Mouse (Mus musculus): ENCODE results near the gene Slc1a7. TPM values are rescaled to one million over a fixed set of nuclear protein-coding genes. Genes with fewer than 3 reads are reported as not detected.
A peak's percentile ranks its signal among the peaks of the same experiment; 100 is the strongest.

Gene Slc1a7
- polyA plus RNA-seq, 1 experiment from 2014 or later, result 0.15 TPM

DNA sequence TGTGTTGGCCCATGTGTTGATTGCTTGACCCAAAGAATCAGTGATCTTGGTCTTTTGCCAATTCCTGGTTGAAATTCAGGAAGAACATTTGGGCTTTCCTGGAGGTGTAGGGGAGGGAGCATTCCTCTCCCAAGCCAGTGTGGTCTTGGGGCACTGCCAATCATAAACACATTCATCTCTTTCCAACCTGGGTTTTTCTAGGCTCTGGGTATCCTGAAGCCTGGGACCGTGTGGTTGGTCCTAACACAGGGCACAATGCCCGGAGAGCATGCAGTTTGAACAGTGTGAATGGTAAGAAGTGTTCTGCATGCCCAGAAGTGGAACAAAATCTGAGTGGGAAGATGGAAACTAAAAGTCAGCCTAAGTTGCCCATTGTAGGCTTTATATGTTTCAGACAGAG is 30.0 kb upstream of the Slc1a7 start:
- no peaks in the 10 kb centered on the region for H3K36me3 ChIP-seq
- no peak overlapping the region for H3K4me2 ChIP-seq (replicated peaks)
- H3K4me3 ChIP-seq (replicated peaks), result no peak overlapping the region
- H3K27me3 ChIP-seq (replicated peaks), result no peaks in the 10 kb centered on the region
- ATAC-seq, result no peak
- H3K27ac ChIP-seq, result peak overlapping the region; percentile 49
- H3K9ac ChIP-seq, result no peak overlapping the region
- no peaks in the 10 kb centered on the region for H3K9me3 ChIP-seq
- H3K4me1 ChIP-seq (replicated peaks), result 0 out of 2 replicates have a peak, but pooled peaks cover 3% of the 10 kb centered on the region
- WGBS, result 80% methylated on average over 2 of the region's 2 CpGs

DNA sequence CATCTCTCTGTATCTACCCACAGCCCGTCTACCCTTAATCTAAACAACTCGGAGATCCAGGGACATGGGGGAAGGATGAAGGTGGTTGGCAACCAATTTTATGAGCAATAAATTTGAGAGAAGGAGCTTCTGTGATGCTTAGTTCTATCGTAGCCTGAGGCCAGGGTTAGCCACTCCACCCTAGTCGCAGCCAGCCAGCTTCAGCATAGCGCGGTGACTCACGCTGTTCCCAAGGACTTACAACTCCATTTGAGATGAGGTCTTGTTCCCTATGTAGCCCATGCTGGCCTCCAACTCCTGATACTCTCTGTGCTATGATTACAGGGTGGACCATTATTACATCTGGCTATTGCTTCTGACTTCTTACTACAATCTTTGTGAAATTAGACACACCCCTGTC is 25.4 kb upstream of the Slc1a7 start:
- no peak overlapping the region for H3K9ac ChIP-seq
- 74% methylated on average over 7 of the region's 7 CpGs for WGBS
- ATAC-seq, result no peak
- H3K9me3 ChIP-seq, result no peaks in the 10 kb centered on the region
- H3K27me3 ChIP-seq (replicated peaks), result no peaks in the 10 kb centered on the region
- H3K4me3 ChIP-seq (replicated peaks), result no peak overlapping the region
- H3K4me1 ChIP-seq (replicated peaks), result 0 out of 2 replicates have a peak, but pooled peaks cover 3% of the 10 kb centered on the region
- H3K27ac ChIP-seq, result peak overlapping the region; percentile 55
- no peak overlapping the region for H3K4me2 ChIP-seq (replicated peaks)
- H3K36me3 ChIP-seq, result no peaks in the 10 kb centered on the region

DNA sequence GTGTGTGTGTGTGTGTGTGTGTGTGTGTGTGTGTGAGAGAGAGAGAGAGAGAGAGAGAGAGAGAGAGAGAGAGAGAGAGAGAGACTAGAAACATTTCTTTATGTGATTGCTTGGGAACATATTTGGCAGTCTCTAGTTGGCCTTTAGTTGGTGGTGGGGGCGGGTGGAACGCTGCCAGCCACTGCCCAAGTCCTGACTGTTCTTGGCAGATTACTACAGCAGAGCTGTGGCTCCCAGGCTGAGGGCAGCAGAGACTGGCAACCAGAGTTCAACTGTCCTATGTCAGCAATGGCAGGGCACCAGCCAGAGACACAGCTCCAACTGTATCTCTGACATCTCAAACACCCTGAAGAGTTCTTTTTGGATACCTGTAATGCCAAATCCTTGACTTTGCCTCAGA is 24.0 kb upstream of the Slc1a7 start:
- Histone ChIP-seq H3K4me1 (replicated peaks) (no peaks in the 10 kb centered on the region), H3K9me3 (no peaks in the 10 kb centered on the region), H3K4me2 (replicated peaks) (no peak overlapping the region), H3K27ac (no peak overlapping the region), H3K36me3 (no peaks in the 10 kb centered on the region), H3K9ac (no peak overlapping the region), H3K4me3 (replicated peaks) (no peak overlapping the region), H3K27me3 (replicated peaks) (no peaks in the 10 kb centered on the region)
- no peak for ATAC-seq
- 85% methylated on average over 2 of the region's 2 CpGs for whole genome bisulfite sequencing

DNA sequence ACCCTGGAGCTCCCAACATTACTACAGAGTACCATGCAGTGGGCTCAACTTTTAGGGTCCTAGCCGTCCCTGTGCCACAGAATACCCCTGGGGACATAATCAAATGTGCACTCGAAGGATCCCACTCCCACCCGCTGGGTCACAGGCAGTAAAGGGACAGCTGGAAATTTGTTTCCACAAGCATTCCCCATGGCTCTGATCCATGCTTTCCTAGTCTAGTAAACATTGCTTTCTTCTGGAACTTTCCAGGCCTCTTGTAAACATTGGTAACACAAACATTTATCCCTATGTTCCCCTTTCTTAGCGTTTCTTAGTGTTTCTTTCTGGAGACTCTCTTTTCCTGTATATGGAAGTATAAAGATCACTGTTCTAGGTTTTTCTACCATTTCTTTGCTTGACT is 18.2 kb upstream of the Slc1a7 start:
- Histone ChIP-seq H3K9me3 (no peaks in the 10 kb centered on the region), H3K36me3 (no peaks in the 10 kb centered on the region), H3K4me1 (replicated peaks) (no peaks in the 10 kb centered on the region), H3K27ac (no peak overlapping the region), H3K4me2 (replicated peaks) (no peak overlapping the region), H3K4me3 (replicated peaks) (no peak overlapping the region), H3K27me3 (replicated peaks) (no peaks in the 10 kb centered on the region), H3K9ac (no peak overlapping the region)
- ATAC-seq, result no peak
- 64% methylated on average over 4 of the region's 4 CpGs for WGBS

DNA sequence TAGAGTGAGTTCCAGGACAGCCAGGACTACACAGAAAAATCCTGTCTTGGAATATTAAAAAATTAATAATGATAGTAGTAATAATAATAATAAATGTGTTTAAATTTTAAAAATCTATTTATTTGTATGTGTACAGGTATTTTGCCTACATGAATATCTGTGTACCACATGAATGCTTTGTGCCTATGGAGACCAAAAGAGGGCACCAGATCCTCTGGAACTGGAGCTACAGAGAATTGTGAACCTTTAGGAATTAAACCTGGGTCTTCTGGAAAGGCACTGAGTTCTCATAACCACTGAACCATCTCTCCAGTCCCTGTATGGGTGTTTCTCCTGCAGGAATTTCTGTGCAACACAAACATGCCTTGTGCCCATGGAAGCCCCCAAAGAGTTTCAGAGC is 15.3 kb upstream of the Slc1a7 start:
- H3K9ac ChIP-seq, result no peak overlapping the region
- no peaks in the 10 kb centered on the region for H3K4me1 ChIP-seq (replicated peaks)
- no peaks in the 10 kb centered on the region for H3K36me3 ChIP-seq
- no peak overlapping the region for H3K27ac ChIP-seq
- no peaks in the 10 kb centered on the region for H3K9me3 ChIP-seq
- no peak overlapping the region for H3K4me3 ChIP-seq (replicated peaks)
- H3K27me3 ChIP-seq (replicated peaks), result no peaks in the 10 kb centered on the region
- H3K4me2 ChIP-seq (replicated peaks), result no peak overlapping the region
- ATAC-seq, result no peak

DNA sequence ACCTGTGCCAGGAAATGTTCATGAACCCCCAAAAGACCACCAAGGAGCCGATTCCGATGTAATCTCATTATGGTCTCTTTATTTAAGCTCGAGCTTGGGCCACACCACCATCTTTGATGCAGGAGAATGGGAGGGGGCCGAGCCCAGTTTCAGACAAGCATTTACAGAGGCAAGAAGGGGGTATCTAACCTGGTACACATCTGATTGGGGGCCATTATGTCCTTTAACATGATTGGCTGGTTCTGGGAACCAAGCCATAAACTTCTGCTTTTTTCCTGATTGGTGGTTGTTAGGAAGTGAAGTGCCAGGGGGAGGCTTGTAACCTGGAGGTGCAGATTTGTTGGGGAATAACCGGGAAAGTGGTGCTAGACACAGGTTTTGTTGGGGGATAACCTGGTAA is 12.4 kb upstream of the Slc1a7 start:
- Histone ChIP-seq H3K4me3 (replicated peaks) (no peak overlapping the region), H3K36me3 (no peaks in the 10 kb centered on the region), H3K27ac (no peak overlapping the region), H3K9ac (no peak overlapping the region), H3K4me2 (replicated peaks) (no peak overlapping the region), H3K9me3 (no peaks in the 10 kb centered on the region), H3K4me1 (replicated peaks) (no peaks in the 10 kb centered on the region), H3K27me3 (replicated peaks) (no peaks in the 10 kb centered on the region)
- WGBS, result 75% methylated on average over 5 of the region's 5 CpGs
- no peak for ATAC-seq

DNA sequence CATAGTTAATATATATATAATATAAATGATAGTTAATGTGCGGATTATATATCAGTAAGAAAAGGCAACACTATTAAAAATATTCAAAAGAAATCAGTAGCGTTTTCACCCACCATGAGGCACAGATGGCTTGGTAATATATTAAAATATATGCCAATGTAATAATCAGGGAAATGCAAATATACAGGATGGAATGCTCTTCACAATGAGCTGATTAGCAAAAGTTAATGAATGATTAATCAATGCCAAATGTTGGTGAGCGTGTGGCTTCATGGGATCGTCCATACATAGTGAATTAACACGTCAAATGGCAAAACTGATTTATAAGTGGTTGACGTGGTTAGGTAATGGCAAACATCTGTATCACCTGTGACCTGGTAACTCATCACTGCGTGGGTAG is 9.6 kb upstream of the Slc1a7 start:
- no peaks in the 10 kb centered on the region for H3K9me3 ChIP-seq
- no peaks in the 10 kb centered on the region for H3K27me3 ChIP-seq (replicated peaks)
- peaks cover 3% of the 10 kb centered on the region; the same call in 1 of the 2 replicates for H3K4me1 ChIP-seq (replicated peaks)
- no peak overlapping the region for H3K4me3 ChIP-seq (replicated peaks)
- H3K9ac ChIP-seq, result no peak overlapping the region
- no peak overlapping the region for H3K4me2 ChIP-seq (replicated peaks)
- no peak for ATAC-seq
- 87% methylated on average over 7 of the region's 7 CpGs for WGBS
- no peak overlapping the region for H3K27ac ChIP-seq
- no peaks in the 10 kb centered on the region for H3K36me3 ChIP-seq

DNA sequence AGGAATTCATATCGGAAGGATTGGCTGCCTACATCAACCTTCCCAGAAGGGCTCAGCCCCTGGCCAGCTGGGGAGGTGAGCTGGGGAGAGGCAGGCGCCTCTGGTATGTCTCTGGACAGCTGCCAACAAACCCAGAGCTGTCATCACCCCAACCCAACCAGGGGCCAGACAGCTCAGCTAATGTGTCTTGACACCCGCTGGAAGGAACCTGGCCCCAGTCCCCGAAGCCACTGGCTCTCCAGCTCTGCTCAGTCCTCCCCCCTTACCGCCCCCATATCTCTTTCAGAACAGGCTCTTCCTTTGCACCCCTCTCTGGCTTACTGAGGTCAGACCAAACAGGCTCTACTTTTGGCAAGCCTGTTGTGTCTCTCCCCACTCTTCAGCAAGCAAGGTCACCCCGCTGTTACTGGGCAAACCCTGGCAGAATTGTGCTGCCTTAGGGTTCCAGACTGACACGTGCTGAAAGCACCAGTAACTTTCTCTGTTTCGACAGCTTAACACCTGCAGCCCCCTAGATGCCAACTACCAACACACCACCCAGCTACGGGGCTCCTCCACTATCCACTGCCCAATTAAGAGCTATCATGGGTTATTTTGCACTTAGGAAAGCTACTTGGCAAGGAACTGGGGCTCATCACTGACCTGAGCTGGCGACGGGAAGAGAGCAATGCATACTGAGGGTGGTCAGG is 5.9 kb upstream of the Slc1a7 start:
- Histone ChIP-seq H3K9ac (no peak overlapping the region), H3K4me2 (replicated peaks) (no peak overlapping the region), H3K36me3 (no peaks in the 10 kb centered on the region), H3K27ac (no peak overlapping the region), H3K9me3 (no peaks in the 10 kb centered on the region), H3K4me1 (replicated peaks) (peaks cover 3% of the 10 kb centered on the region; the same call in 1 of the 2 replicates), H3K27me3 (replicated peaks) (no peaks in the 10 kb centered on the region), H3K4me3 (replicated peaks) (no peak overlapping the region)
- 57% methylated on average over 11 of the region's 11 CpGs for WGBS
- 0 out of 2 replicates have a peak, but pooled peaks have one; percentile 39 for ATAC-seq

DNA sequence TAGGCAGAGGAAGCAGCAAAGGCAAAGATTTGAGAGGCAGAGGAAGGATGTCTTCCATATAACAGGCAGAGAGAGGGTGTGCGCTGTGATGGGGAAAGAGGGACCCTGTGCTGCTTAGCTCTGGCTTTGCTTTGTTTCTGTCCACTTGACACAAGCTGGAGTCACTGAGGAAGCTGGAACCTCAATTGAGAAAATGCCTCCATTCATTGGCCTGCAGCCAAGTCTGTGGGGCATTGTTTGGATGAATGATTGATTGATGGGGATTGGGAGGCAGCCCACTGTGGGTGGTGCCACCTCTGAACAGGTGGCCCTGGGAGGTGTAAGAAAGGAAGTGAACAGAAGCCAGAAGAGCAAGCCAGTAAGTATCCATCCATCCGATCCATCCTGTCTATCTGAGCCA is 5.3 kb upstream of the Slc1a7 start:
- no peak overlapping the region for H3K9ac ChIP-seq
- H3K9me3 ChIP-seq, result no peaks in the 10 kb centered on the region
- H3K36me3 ChIP-seq, result no peaks in the 10 kb centered on the region
- H3K4me3 ChIP-seq (replicated peaks), result no peak overlapping the region
- H3K4me1 ChIP-seq (replicated peaks), result peaks cover 3% of the 10 kb centered on the region; the same call in 1 of the 2 replicates
- no peak overlapping the region for H3K27ac ChIP-seq
- H3K27me3 ChIP-seq (replicated peaks), result no peaks in the 10 kb centered on the region
- H3K4me2 ChIP-seq (replicated peaks), result no peak overlapping the region
- 79% methylated on average over 2 of the region's 2 CpGs for WGBS
- no peak for ATAC-seq

DNA sequence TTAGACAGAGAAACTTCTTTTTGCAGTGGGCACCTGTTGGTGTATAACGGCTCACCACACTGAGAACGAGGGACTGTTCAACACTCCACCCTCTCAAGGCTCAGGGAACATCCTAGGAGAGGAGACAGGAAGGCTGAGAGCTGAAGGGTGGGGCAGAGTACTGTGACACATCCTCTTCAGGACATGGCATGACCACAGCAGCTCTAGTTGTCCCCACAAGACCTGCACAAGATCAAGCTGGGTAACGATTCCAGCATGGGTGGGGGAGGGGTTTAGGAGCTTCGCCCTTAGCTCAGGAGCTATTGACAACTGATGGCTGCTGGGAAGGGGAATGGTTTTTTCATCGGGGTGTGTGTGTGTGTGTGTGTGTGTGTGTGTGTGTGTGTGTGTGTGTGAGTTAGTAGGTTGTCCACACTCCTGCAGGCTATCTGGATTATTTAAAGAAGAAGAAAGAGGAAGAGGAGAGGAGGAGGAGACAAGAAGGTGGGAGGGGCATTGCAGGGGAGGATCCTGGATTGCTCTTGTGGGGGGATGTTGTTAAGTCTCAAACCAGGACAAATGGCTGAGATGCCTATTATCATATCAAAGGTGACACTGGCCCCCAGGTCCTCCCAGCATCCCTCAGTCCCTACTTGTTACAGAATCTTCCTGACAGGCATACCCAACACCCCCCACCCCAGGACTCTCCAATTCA is 1.6 kb upstream of the Slc1a7 start:
- no peaks in the 10 kb centered on the region for H3K27me3 ChIP-seq (replicated peaks)
- no peak overlapping the region for H3K9ac ChIP-seq
- H3K4me1 ChIP-seq (replicated peaks), result peaks cover 5% of the 10 kb centered on the region; the same call in 1 of the 2 replicates
- H3K4me3 ChIP-seq (replicated peaks), result no peak overlapping the region
- no peaks in the 10 kb centered on the region for H3K36me3 ChIP-seq
- no peak for ATAC-seq
- H3K4me2 ChIP-seq (replicated peaks), result no peak overlapping the region
- H3K27ac ChIP-seq, result no peak overlapping the region
- H3K9me3 ChIP-seq, result no peaks in the 10 kb centered on the region
- WGBS, result 45% methylated on average over 5 of the region's 5 CpGs

DNA sequence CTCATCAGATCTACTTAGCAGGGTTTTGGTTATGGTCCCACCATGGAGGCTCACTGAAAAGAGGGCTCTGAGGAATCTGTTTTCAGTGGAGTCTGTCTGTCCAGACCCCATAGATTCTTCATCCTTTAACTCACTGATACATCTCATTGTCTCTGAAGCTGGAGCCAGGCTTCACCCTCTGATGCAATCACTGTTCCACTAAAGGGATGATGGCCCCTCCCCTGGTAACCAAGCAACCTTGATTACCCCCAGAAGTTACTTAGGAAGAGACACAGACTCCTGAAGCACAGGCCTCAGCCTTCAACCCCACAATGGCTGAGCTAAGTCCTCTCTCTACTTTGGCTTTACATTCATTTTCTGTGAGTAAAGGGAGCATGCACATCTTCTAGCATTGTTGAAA is 1.6 kb downstream of the Slc1a7 start:
- Histone ChIP-seq H3K27me3 (replicated peaks) (no peaks in the 10 kb centered on the region), H3K9me3 (no peaks in the 10 kb centered on the region), H3K4me3 (replicated peaks) (no peak overlapping the region), H3K27ac (no peak overlapping the region), H3K4me2 (replicated peaks) (no peak overlapping the region), H3K4me1 (replicated peaks) (0 out of 2 replicates have a peak, but pooled peaks cover 2% of the 10 kb centered on the region), H3K9ac (no peak overlapping the region), H3K36me3 (no peaks in the 10 kb centered on the region)
- ATAC-seq, result no peak

DNA sequence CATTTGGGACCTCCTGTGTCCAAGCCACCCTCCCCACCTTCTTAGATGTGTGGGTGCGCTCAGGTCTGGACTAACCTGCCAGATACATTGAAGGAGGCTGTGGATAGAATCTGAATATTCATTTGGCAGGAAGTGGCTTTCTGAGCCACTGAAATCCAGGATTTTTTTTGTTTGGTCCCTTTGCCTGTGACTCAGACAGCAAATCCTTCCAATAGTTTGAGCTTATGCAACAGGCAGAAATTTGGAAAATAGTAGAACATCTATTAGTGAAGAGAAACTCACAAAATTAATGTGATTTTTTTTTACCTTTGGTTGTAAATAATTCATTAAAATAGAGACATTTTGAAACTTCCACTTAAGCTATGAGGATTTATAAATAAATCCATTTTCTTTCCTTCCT is 3.0 kb downstream of the Slc1a7 start:
- Histone ChIP-seq H3K27ac (no peak overlapping the region), H3K36me3 (no peaks in the 10 kb centered on the region), H3K4me2 (replicated peaks) (no peak overlapping the region), H3K4me3 (replicated peaks) (no peak overlapping the region), H3K4me1 (replicated peaks) (0 out of 2 replicates have a peak, but pooled peaks cover 2% of the 10 kb centered on the region), H3K9ac (no peak overlapping the region), H3K27me3 (replicated peaks) (no peaks in the 10 kb centered on the region), H3K9me3 (no peaks in the 10 kb centered on the region)
- ATAC-seq, result no peak
- WGBS, result 90% methylated on average over 1 of the region's 1 CpGs

DNA sequence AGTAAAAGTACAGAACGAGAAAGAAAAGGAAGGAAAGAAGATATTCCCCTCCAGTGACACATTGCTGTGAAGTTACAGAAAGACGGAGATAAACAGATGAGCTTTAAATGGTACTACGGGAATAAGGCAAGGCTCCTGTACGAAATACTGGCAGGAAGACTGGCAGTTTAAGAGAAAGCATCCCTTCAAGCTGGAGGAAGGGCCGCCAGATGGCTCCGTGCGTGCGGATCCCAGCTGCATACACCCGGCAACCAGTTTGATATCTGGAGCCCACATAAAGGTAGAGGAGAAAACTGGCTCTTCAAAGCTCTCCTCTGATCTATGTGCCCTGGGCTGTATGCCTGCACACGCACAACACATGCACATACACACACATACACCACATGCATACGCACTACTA is 6.4 kb downstream of the Slc1a7 start:
- no peak overlapping the region for H3K27ac ChIP-seq
- no peaks in the 10 kb centered on the region for H3K9me3 ChIP-seq
- H3K9ac ChIP-seq, result no peak overlapping the region
- no peak overlapping the region for H3K4me2 ChIP-seq (replicated peaks)
- no peak for ATAC-seq
- no peaks in the 10 kb centered on the region for H3K4me1 ChIP-seq (replicated peaks)
- H3K4me3 ChIP-seq (replicated peaks), result no peak overlapping the region
- no peaks in the 10 kb centered on the region for H3K27me3 ChIP-seq (replicated peaks)
- no peaks in the 10 kb centered on the region for H3K36me3 ChIP-seq
- 66% methylated on average over 11 of the region's 11 CpGs for WGBS
